Mouse (Mus musculus): ENCODE measurements at regions not wholly inside any gene's neighbourhood (a gene's known extent, or its start where the extent isn't known, plus 50 kb on each side); places are given as distances from the start of the nearest gene placed in this dataset.

- ATAC-seq (ENCODE audit: low FRiP score) (no peak), DNase-seq (ENCODE audit: low spot score) (no peak)
- H3K4me2 ChIP-seq (replicated peaks; ENCODE audit: low read depth, low read length), result no peak overlapping the region
- no peaks in the 10 kb centered on the region for H3K9me3 ChIP-seq (ENCODE audit: control insufficient read depth, low read length)
- H3K4me3 ChIP-seq (ENCODE audit: low read depth, low read length), result no peak overlapping the region
- H3K27ac ChIP-seq (ENCODE audit: low read depth, low read length), result no peak overlapping the region
- H3K36me3 ChIP-seq (ENCODE audit: control insufficient read depth, insufficient read depth, low read length), result no peaks in the 10 kb centered on the region
- H3K9ac ChIP-seq (ENCODE audit: low read depth, low read length), result no peak overlapping the region
- H3K4me1 ChIP-seq (replicated peaks; ENCODE audit: control insufficient read depth, insufficient read depth, low read length), result no peaks in the 10 kb centered on the region
- 75% methylated on average over 9 of the region's 9 CpGs for WGBS
- H3K27me3 ChIP-seq (ENCODE audit: control insufficient read depth, insufficient read depth, low read length), result no peaks in the 10 kb centered on the region
These were observed 60.3 kb upstream of the Wnt4 start for GRCm38 (mm10) chr4:137216908-137217497.

GRCm38 (mm10) chr4:137214573-137214972 is 62.7 kb upstream of the Wnt4 start:
- Histone ChIP-seq H3K4me2 (replicated peaks; ENCODE audit: low read depth, low read length) (no peak overlapping the region), H3K36me3 (ENCODE audit: control insufficient read depth, insufficient read depth, low read length) (no peaks in the 10 kb centered on the region), H3K27ac (ENCODE audit: low read depth, low read length) (no peak overlapping the region), H3K9ac (ENCODE audit: low read depth, low read length) (no peak overlapping the region), H3K27me3 (ENCODE audit: control insufficient read depth, insufficient read depth, low read length) (no peaks in the 10 kb centered on the region), H3K9me3 (ENCODE audit: control insufficient read depth, low read length) (no peaks in the 10 kb centered on the region), H3K4me1 (replicated peaks; ENCODE audit: control insufficient read depth, insufficient read depth, low read length) (no peaks in the 10 kb centered on the region), H3K4me3 (ENCODE audit: low read depth, low read length) (no peak overlapping the region)
- DNase-seq (ENCODE audit: low spot score) (no peak), ATAC-seq (ENCODE audit: low FRiP score) (no peak)
- WGBS, result 85% methylated on average over 8 of the region's 8 CpGs

- H3K9me3 ChIP-seq (ENCODE audit: control insufficient read depth, low read length), result no peaks in the 10 kb centered on the region
- no peaks in the 10 kb centered on the region for H3K27me3 ChIP-seq (ENCODE audit: control insufficient read depth, insufficient read depth, low read length)
- 76% methylated on average over 9 of the region's 9 CpGs for WGBS
- H3K4me1 ChIP-seq (replicated peaks; ENCODE audit: control insufficient read depth, insufficient read depth, low read length), result no peaks in the 10 kb centered on the region
- no peaks in the 10 kb centered on the region for H3K36me3 ChIP-seq (ENCODE audit: control insufficient read depth, insufficient read depth, low read length)
- H3K4me3 ChIP-seq (ENCODE audit: low read depth, low read length), result no peak overlapping the region
- no peak overlapping the region for H3K9ac ChIP-seq (ENCODE audit: low read depth, low read length)
- DNase-seq (ENCODE audit: low spot score) (no peak), ATAC-seq (ENCODE audit: low FRiP score) (no peak)
- no peak overlapping the region for H3K4me2 ChIP-seq (replicated peaks; ENCODE audit: low read depth, low read length)
- H3K27ac ChIP-seq (ENCODE audit: low read depth, low read length), result no peak overlapping the region
These were observed 64.4 kb upstream of the Wnt4 start for GRCm38 (mm10) chr4:137212846-137213245.

- no peak for DNase-seq (ENCODE audit: low spot score)
- H3K27me3 ChIP-seq (ENCODE audit: control insufficient read depth, insufficient read depth, low read length), result no peaks in the 10 kb centered on the region
- ATAC-seq (ENCODE audit: low FRiP score), result no peak
- no peaks in the 10 kb centered on the region for H3K36me3 ChIP-seq (ENCODE audit: control insufficient read depth, insufficient read depth, low read length)
- H3K9ac ChIP-seq (ENCODE audit: low read depth, low read length), result no peak overlapping the region
- H3K4me3 ChIP-seq (ENCODE audit: low read depth, low read length), result no peak overlapping the region
- WGBS, result 68% methylated on average over 14 of the region's 14 CpGs
- no peak overlapping the region for H3K27ac ChIP-seq (ENCODE audit: low read depth, low read length)
- no peaks in the 10 kb centered on the region for H3K4me1 ChIP-seq (replicated peaks; ENCODE audit: control insufficient read depth, insufficient read depth, low read length)
- H3K9me3 ChIP-seq (ENCODE audit: control insufficient read depth, low read length), result no peaks in the 10 kb centered on the region
- H3K4me2 ChIP-seq (replicated peaks; ENCODE audit: low read depth, low read length), result no peak overlapping the region
These were observed 65.2 kb upstream of the Wnt4 start for GRCm38 (mm10) chr4:137212106-137212505.

GRCm38 (mm10) chr4:137211288-137211687 is 66.0 kb upstream of the Wnt4 start:
- Histone ChIP-seq H3K9me3 (ENCODE audit: control insufficient read depth, low read length) (no peaks in the 10 kb centered on the region), H3K4me2 (replicated peaks; ENCODE audit: low read depth, low read length) (no peak overlapping the region), H3K9ac (ENCODE audit: low read depth, low read length) (no peak overlapping the region), H3K27ac (ENCODE audit: low read depth, low read length) (no peak overlapping the region), H3K4me3 (ENCODE audit: low read depth, low read length) (no peak overlapping the region), H3K27me3 (ENCODE audit: control insufficient read depth, insufficient read depth, low read length) (no peaks in the 10 kb centered on the region), H3K4me1 (replicated peaks; ENCODE audit: control insufficient read depth, insufficient read depth, low read length) (no peaks in the 10 kb centered on the region), H3K36me3 (ENCODE audit: control insufficient read depth, insufficient read depth, low read length) (no peaks in the 10 kb centered on the region)
- WGBS, result 81% methylated on average over 4 of the region's 4 CpGs
- DNase-seq (ENCODE audit: low spot score), result no peak
- ATAC-seq (ENCODE audit: low FRiP score), result no peak

GRCm38 (mm10) chr4:137210525-137210924 is 66.8 kb upstream of the Wnt4 start:
- 78% methylated on average over 4 of the region's 4 CpGs for WGBS
- Histone ChIP-seq H3K4me1 (replicated peaks; ENCODE audit: control insufficient read depth, insufficient read depth, low read length) (no peaks in the 10 kb centered on the region), H3K4me2 (replicated peaks; ENCODE audit: low read depth, low read length) (no peak overlapping the region), H3K4me3 (ENCODE audit: low read depth, low read length) (no peak overlapping the region), H3K9ac (ENCODE audit: low read depth, low read length) (no peak overlapping the region), H3K27ac (ENCODE audit: low read depth, low read length) (no peak overlapping the region), H3K27me3 (ENCODE audit: control insufficient read depth, insufficient read depth, low read length) (no peaks in the 10 kb centered on the region), H3K36me3 (ENCODE audit: control insufficient read depth, insufficient read depth, low read length) (no peaks in the 10 kb centered on the region), H3K9me3 (ENCODE audit: control insufficient read depth, low read length) (no peaks in the 10 kb centered on the region)
- DNase-seq (ENCODE audit: low spot score) (no peak), ATAC-seq (ENCODE audit: low FRiP score) (no peak)

GRCm38 (mm10) chr4:137200968-137201367 is 76.3 kb upstream of the Wnt4 start:
- WGBS, result 81% methylated on average over 7 of the region's 7 CpGs
- no peaks in the 10 kb centered on the region for H3K4me1 ChIP-seq (replicated peaks; ENCODE audit: control insufficient read depth, insufficient read depth, low read length)
- DNase-seq (ENCODE audit: low spot score), result no peak
- H3K9ac ChIP-seq (ENCODE audit: low read depth, low read length), result no peak overlapping the region
- no peaks in the 10 kb centered on the region for H3K36me3 ChIP-seq (ENCODE audit: control insufficient read depth, insufficient read depth, low read length)
- no peaks in the 10 kb centered on the region; the same call in 1 of the 2 replicates for H3K27me3 ChIP-seq (ENCODE audit: control insufficient read depth, insufficient read depth, low read length)
- ATAC-seq (ENCODE audit: low FRiP score), result no peak
- no peak overlapping the region for H3K4me3 ChIP-seq (ENCODE audit: low read depth, low read length)
- no peak overlapping the region for H3K27ac ChIP-seq (ENCODE audit: low read depth, low read length)
- no peaks in the 10 kb centered on the region for H3K9me3 ChIP-seq (ENCODE audit: control insufficient read depth, low read length)
- no peak overlapping the region for H3K4me2 ChIP-seq (replicated peaks; ENCODE audit: low read depth, low read length)

- Histone ChIP-seq H3K4me3 (ENCODE audit: low read depth, low read length) (no peak overlapping the region), H3K9ac (ENCODE audit: low read depth, low read length) (no peak overlapping the region), H3K36me3 (ENCODE audit: control insufficient read depth, insufficient read depth, low read length) (no peaks in the 10 kb centered on the region), H3K27ac (ENCODE audit: low read depth, low read length) (no peak overlapping the region), H3K27me3 (ENCODE audit: control insufficient read depth, insufficient read depth, low read length) (no peaks in the 10 kb centered on the region; the same call in 1 of the 2 replicates), H3K4me2 (replicated peaks; ENCODE audit: low read depth, low read length) (no peak overlapping the region), H3K9me3 (ENCODE audit: control insufficient read depth, low read length) (no peaks in the 10 kb centered on the region), H3K4me1 (replicated peaks; ENCODE audit: control insufficient read depth, insufficient read depth, low read length) (no peaks in the 10 kb centered on the region)
- WGBS, result 46% methylated on average over 9 of the region's 9 CpGs
- ATAC-seq (ENCODE audit: low FRiP score) (no peak), DNase-seq (ENCODE audit: low spot score) (no peak)
These were observed 76.9 kb upstream of the Wnt4 start for GRCm38 (mm10) chr4:137200426-137200825.

- no peak overlapping the region for H3K4me3 ChIP-seq (ENCODE audit: low read depth, low read length)
- no peaks in the 10 kb centered on the region for H3K36me3 ChIP-seq (ENCODE audit: control insufficient read depth, insufficient read depth, low read length)
- WGBS, result 52% methylated on average over 5 of the region's 5 CpGs
- no peaks in the 10 kb centered on the region for H3K4me1 ChIP-seq (replicated peaks; ENCODE audit: control insufficient read depth, insufficient read depth, low read length)
- no peak for DNase-seq (ENCODE audit: low spot score)
- no peak for ATAC-seq (ENCODE audit: low FRiP score)
- H3K27me3 ChIP-seq (ENCODE audit: control insufficient read depth, insufficient read depth, low read length), result no peaks in the 10 kb centered on the region; the same call in 1 of the 2 replicates
- no peak overlapping the region for H3K4me2 ChIP-seq (replicated peaks; ENCODE audit: low read depth, low read length)
- no peak overlapping the region for H3K27ac ChIP-seq (ENCODE audit: low read depth, low read length)
- no peaks in the 10 kb centered on the region for H3K9me3 ChIP-seq (ENCODE audit: control insufficient read depth, low read length)
- no peak overlapping the region for H3K9ac ChIP-seq (ENCODE audit: low read depth, low read length)
These were observed 80.8 kb upstream of the Wnt4 start for GRCm38 (mm10) chr4:137196491-137196974.

Data from hindbrain, embryonic 11.5 days (tissue).